ENCODE assay signal across 10 mouse cellular contexts in the genomic region with DNA sequence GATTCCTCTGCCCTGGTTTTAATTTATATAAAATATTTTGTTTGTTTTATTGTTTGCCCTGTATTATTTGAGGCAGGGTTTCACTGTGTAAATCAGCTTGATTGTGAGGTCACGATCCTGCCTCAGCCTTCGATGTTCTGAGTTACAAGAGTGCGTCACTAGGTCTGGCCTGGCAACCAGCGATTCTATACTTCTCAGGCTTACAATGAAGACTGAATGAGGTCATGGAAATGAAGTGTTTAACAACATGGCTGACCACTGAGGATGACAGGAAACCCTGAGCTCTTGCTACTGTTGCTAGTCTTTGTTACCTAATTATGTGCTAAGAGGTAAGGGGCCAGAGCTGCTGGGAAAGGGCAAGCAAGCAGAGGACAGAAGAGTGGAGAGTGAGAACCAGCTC. TPM values are rescaled to one million over a fixed set of nuclear protein-coding genes. Genes with fewer than 3 reads are reported as not detected.
DNase-seq lines count a peak whose midpoint lies in the region; ATAC-seq and TF ChIP-seq lines count a peak whose summit lies in the region.
"Had no signal": no experiment of that assay in that cellular context is flagged by ENCODE, and none has a peak within 500 bp of the region (broad histone marks: within the 10 kb centered on the region; RNA-seq: fewer than 3 reads in every experiment).

A gene (plus strand): TSS at position 197 of the 400 bp plus-strand sequence.

- H3K4me2 ChIP-seq in limb, embryonic 13.5 days (replicated peaks): no peak within 1 kb of the TSS
- H3K4me2 ChIP-seq: hindbrain, embryonic 13.5 days had no signal

- no peaks in the 10 kb centered on the region for H3K27me3 ChIP-seq in limb, embryonic 13.5 days
- H3K27me3 ChIP-seq in limb, embryonic 10.5 days (ENCODE audit: low read depth, poor library complexity, severe bottlenecking): no peaks in the 10 kb centered on the region
- H3K27me3 ChIP-seq in kidney, adult 2 months (replicated peaks; ENCODE audit: control insufficient read depth, insufficient read depth, low read length): no peaks in the 10 kb centered on the region
- H3K27me3 ChIP-seq: hindbrain, embryonic 13.5 days had no signal

- H3K4me1 ChIP-seq in limb, embryonic 13.5 days: no peaks in the 10 kb centered on the region
- no peaks in the 10 kb centered on the region for H3K4me1 ChIP-seq in limb, embryonic 10.5 days
- H3K4me1 ChIP-seq in kidney, adult 2 months (ENCODE audit: control insufficient read depth, insufficient read depth, low read length): no peaks in the 10 kb centered on the region
- H3K4me1 ChIP-seq: hindbrain, embryonic 13.5 days had no signal

- H3K27ac ChIP-seq in limb, embryonic 13.5 days: no peak within 1 kb of the TSS
- H3K27ac ChIP-seq in limb, embryonic 10.5 days: no peak within 1 kb of the TSS
- no peak within 1 kb of the TSS for H3K27ac ChIP-seq in kidney, adult 2 months (ENCODE audit: insufficient read depth, low read depth, low read length)
- H3K27ac ChIP-seq: hindbrain, embryonic 13.5 days had no signal

- TF ChIP-seq POLR2A in kidney, adult 2 months (IDR thresholded peaks at IDR 0.05; ENCODE audit: low read depth, low read length): no peak

- no peak for TF ChIP-seq CTCF in kidney, adult 2 months (conservative IDR thresholded peaks at IDR 0.05; ENCODE audit: insufficient read depth, insufficient read length, low read depth, low read length)

- no peak for DNase-seq in adrenal gland, adult 18-20 months (ENCODE audit: low spot score in 2 of 2)
- DNase-seq in adrenal gland, postnatal 36 days: no peak
- DNase-seq in limb, embryonic 10.5 days (ENCODE audit: low spot score): no peak
- no peak for DNase-seq in gastrocnemius, adult 8-10 months (ENCODE audit: low spot score in 2 of 2)
- no peak for DNase-seq in kidney, adult 2 months
- DNase-seq in frontal cortex, postnatal 14 days (ENCODE audit: low spot score in 2 of 2): no peak
- DNase-seq: cerebellum, adult 11 months had no signal

- WGBS in limb, embryonic 13.5 days: 93% methylated on average over 4 of the region's 4 CpGs
- WGBS in limb, embryonic 10.5 days: 92% methylated on average over 4 of the region's 4 CpGs
- 86% methylated on average over 4 of the region's 4 CpGs for WGBS in kidney, adult 2 months

- no peaks in the 10 kb centered on the region for H3K9me3 ChIP-seq in limb, embryonic 13.5 days
- H3K9me3 ChIP-seq in limb, embryonic 10.5 days (replicated peaks): no peaks in the 10 kb centered on the region
- H3K9me3 ChIP-seq: hindbrain, embryonic 13.5 days had no signal

- no peak within 1 kb of the TSS for H3K9ac ChIP-seq in limb, embryonic 13.5 days
- H3K9ac ChIP-seq: hindbrain, embryonic 13.5 days had no signal

- ATAC-seq in limb, embryonic 13.5 days (ENCODE audit: low FRiP score, low read depth): no peak
- ATAC-seq in megakaryocyte progenitor cell, adult 5-6 weeks (replicated peaks; ENCODE audit: poor library complexity): peak; percentile 30

- H3K36me3 ChIP-seq in limb, embryonic 13.5 days: no peaks in the 10 kb centered on the region
- H3K36me3 ChIP-seq in limb, embryonic 10.5 days: no peaks in the 10 kb centered on the region
- H3K36me3 ChIP-seq in kidney, adult 2 months (ENCODE audit: control insufficient read depth, insufficient read depth, low read length): no peaks in the 10 kb centered on the region
- H3K36me3 ChIP-seq: hindbrain, embryonic 13.5 days had no signal

- H3K4me3 ChIP-seq in limb, embryonic 13.5 days: no peak within 1 kb of the TSS
- H3K4me3 ChIP-seq in limb, embryonic 10.5 days: no peak within 1 kb of the TSS
- H3K4me3 ChIP-seq in kidney, adult 2 months (ENCODE audit: insufficient read depth, low read depth, low read length): no peak within 1 kb of the TSS
- H3K4me3 ChIP-seq: hindbrain, embryonic 13.5 days had no signal

RNA-seq across cellular contexts. Expression of the gene that starts here (rescaled TPM):
- total RNA-seq in adrenal gland, adult 18-20 months (2021): 10 to 100 TPM; 10.7 to 38.7 TPM
- 10 to 100 TPM in 1 of 2 experiments, 1 to 10 TPM in 1; 9.3 to 12.4 TPM for total RNA-seq in adrenal gland, postnatal 36 days (2021)
- 13.2 and 13.4 TPM in 2 replicates for polyA plus RNA-seq in limb, embryonic 13.5 days (2015; fragmentation: Nextera tagmentation; extraction: Ambion mirVana)
- 3.1 and 3.5 TPM in 2 replicates for polyA plus RNA-seq in limb, embryonic 10.5 days (2016; fragmentation: Nextera tagmentation; extraction: Ambion mirVana)
- 10 to 100 TPM; 18.7 to 31.0 (median 23.8) TPM for total RNA-seq in gastrocnemius, adult 8-10 months (2022)
- total RNA-seq in megakaryocyte progenitor cell, adult 5-6 weeks (2015): 1.7 and 2.0 TPM in 2 replicates
- total RNA-seq in megakaryocyte progenitor cell, adult 5-6 weeks (2017): 0.74 and 1.9 TPM in 2 replicates
- 3.7 and 5.3 TPM in 2 replicates for polyA plus RNA-seq in kidney, adult 2 months (2012; rRNA removed)
